Mouse (Mus musculus): ENCODE measurements at regions not wholly inside any gene's neighbourhood (a gene's known extent, or its start where the extent isn't known, plus 50 kb on each side); places are given as distances from the start of the nearest gene placed in this dataset.
A peak's percentile ranks its signal among the peaks of the same experiment; 100 is the strongest.

DNA sequence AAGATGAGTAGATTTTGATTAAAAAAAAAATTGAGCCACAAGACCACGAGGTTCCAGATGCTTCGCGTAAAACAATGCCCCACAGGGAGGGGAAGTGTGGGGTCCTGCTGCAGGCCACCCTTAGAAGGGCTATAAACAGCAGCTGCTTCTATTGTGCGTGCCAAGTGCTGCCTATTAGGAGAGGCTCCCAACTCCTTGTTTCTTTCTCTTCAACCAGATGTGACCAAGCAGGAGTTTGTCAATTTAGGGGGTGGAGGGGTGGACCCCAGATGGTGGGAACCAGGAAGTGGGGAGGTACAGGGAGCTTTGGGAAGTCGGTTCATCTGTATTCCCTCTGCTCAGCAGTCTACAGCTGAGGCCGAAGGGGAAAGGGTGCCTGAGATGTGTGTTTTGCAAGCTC lies 718.9 kb upstream of the Car8 start:
- no peak for DNase-seq (ENCODE audit: low spot score)

DNA sequence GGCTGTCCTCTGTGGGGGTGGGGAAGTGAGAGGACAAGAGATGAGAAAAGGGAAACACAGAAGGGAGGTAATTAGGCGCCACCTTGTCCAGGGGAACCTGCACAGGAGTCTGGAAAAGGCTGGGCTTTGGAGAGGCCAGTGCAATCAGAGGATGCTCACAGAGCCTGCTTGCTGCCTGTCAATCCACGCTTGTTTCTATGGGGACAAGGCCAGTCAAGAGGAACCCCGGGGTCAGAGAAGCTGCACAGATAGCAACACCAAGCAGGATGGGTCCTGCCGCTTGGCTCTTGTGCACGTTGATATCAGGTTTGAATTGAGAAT lies 718.1 kb upstream of the Car8 start:
- DNase-seq (ENCODE audit: low spot score) = no peak

DNA sequence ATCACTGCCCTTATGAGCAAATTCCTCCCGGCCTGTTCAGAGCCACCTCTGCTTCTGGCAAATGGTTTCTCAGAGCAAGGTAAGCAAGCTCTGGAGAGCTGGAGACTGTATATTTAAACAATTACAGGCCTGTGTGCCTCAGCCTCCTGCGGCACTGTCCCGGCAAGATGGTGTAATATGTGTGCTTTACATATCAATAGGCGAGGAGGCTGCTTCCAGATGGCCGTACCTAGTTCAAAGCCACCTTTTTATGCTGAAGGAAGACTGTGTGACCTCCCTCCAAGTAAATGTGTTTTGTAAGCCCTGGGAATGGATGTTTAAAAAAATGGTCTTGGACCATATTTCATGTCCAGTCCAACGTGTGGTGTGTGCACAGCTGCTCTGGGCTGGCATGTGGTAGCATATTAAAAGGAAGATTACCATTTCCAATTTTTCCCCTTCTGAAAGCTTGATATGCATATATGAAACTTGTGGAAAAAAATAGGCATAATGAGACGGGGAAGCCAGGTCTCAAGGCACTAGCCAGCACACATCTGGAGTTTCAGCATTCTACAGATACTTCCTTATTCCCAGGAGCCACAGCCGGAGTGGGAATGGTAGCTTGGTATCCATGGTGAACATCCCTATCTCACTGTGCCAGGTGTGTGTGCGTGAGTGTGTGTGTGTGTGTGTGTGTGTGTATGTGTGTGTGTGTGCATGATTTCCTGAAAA lies 717.6 kb upstream of the Car8 start:
- DNase-seq (ENCODE audit: low spot score) = no peak

DNA sequence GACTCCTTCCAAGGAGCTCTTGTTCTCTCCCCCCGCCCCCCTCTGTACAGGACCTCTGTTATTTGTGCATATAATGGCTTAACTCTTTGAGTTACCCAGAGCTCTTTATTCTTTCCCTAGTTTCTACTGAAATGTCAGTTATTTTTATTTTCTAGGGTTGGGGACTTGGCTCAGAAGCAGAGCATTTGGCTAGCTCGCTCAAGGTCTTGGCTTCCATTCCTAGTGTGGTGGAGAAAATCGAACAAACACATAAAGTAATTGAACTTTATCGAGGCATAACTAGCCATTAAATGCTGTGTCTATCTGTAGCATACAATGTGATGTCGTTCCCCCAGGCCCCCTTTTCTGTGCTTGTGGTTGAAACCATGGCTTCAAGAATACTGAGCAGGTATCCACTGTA lies 716.5 kb upstream of the Car8 start:
- DNase-seq (ENCODE audit: low spot score) = no peak

DNA sequence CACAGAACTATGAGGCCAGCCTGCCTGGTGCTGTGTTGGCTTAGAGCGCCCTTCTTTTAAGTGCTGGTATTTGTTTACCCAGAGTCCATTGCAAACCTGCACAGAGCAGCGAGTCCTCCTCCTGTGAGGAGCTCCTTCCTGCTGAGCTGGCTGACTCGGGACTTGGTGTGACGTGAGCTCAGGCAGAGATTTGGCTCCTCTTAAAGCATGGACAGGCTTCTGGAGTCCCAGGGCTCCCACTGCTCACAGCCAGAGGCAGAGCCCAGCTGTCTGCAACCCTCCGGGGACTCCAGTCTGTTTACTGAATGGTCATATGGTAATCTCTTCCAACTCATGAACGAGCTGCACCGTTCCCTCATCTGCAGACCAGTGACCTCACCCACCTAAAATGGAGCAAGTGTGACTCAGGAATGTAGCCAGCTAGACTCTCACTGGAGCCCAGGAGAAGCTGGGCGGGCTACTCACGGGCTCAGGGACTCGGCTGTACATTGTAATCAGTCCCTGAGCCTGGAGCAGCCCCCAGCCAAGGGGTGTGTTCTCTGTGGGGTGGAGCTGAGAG lies 715.6 kb upstream of the Car8 start:
- DNase-seq (ENCODE audit: low spot score) = no peak

DNA sequence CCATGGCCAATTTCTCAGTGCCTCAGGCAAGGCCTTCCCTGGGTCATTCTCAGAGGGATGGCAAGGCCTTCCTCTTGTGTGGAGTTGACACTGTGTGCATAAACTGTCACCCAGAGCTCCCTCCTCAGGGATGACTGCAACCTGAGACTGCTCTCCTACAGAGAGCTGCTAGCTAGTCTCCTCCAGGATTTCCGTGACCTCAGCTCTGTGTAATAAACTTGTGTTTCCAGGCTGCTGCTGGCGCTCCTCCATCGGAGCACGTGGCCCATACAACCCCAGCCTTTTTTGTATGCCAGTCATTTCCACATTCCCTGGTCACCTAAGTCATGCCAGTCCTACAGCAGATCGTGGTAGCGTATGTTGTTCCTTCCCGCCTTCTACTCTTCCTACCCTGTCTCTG lies 714.3 kb upstream of the Car8 start:
- no peak for DNase-seq (ENCODE audit: low spot score)

DNA sequence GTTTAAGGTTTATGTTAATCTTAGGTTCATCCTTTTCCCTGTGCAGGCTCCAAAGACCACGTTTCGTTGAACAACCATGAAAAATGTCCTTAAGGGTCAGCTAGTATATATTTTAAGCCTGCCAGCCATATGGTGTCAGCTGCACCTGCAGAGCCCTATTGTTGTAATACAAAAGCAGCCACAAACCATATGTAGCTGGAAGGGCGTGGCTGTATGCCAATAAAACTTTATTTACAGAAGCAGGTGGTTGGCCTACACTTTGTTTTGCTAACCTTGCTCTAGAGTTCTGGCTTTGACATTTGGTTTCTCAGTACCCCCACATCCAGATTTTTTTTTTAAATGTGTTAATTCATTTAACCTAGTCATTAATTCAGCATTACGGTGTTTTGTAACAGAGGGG lies 711.1 kb upstream of the Car8 start:
- no peak for DNase-seq (ENCODE audit: low spot score)

DNA sequence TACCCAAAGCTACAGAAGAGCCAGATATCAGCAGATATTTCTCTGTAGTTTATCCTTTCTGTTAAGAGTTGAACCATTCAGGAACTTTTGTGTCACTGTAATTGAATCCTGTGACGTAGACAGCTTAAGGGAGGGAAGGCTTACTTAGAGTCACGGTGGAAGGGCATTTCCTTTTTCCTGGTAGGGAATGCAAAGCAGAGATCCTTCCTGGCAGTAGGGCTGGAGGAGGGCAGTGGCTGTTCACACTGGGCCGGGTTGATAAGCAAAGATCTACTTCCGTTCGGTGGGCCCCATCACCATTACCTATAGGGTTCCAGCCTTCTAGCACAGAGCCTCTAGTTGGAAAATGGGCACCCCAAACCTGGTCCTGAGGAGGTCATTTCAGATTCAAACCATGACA lies 710.7 kb upstream of the Car8 start:
- no peak for DNase-seq (ENCODE audit: low spot score)

DNA sequence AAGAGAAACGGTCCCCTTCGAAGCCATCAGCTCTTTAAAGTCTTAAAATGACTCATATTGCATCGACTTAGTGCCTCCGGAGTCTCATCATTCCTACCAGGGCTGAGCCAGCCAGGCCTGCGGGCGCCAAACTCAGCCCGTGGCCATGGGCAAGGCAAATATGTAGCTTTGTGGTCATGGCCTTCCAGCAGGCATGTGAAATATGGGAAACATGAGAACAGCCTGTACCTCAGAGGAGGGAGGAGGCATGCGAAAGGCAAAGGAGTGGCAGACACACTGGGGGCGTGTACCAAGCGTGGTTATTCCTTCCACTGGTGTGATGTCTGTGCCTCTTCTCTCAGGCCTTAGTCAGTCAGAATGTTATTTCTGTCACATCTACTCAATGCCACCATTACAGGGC lies 706.3 kb upstream of the Car8 start:
- DNase-seq (ENCODE audit: low spot score) = no peak

DNA sequence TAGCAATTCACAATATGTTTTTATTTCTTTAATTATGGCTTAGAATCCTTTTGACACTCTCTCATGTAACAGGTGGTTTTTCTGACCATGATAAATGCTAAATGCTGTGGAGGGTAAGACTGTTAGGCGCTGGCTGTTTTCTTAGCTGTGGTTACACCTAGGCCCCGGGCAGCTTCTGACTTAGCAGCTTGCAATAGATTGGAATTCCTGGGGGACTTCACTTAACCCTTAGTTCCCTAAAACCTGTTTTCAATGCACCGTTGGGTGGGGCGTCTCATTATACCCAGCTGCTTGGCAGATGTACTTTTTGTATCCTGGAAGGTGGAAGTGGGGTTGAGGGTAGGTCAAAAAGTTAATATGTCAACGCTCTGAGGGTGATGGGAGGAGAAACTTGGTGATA lies 704.2 kb upstream of the Car8 start:
- DNase-seq (ENCODE audit: low spot score) = no peak

DNA sequence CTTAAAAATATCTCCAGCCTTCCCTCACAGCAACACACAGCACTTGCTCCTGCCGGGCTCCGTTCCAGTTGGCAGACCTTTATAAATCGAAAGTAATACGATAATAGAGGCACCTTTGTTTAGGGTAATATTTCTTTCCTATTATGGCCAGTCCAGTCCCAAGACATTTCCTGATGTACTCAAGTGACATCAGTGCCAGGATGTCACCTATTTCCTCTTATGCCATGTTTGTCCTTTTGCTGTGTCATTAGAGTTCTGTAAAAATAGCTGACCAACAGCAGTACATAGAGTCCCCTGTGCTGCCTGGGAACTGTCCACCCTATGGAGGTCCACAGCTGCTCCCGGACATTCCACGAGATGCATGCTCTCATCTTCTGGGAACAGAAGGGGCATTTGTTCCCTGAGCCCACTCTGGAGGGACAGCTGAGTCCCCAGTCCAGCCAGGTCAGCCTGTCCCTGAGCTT lies 700.1 kb upstream of the Car8 start:
- DNase-seq (ENCODE audit: low spot score) = no peak

DNA sequence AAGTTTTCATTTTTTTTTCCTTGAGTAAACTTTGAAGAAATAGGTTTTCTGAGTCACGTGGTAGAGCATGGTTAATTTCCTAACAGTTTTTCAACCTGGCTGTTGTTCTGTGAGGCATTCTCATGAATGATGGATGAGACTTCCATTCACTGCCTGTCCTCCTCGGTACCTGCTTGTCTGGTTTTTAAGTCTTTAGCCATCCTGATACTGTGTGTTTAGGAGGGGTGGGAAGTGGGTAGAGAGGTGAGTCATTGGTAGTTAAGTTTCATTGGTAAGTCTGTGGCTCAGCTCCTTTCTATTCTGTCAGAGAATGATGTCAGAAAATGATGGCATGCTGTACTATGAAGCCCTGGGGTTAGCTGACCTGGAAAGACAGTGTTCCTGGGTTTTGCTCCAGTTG lies 697.1 kb upstream of the Car8 start:
- DNase-seq (ENCODE audit: low spot score) = no peak

DNA sequence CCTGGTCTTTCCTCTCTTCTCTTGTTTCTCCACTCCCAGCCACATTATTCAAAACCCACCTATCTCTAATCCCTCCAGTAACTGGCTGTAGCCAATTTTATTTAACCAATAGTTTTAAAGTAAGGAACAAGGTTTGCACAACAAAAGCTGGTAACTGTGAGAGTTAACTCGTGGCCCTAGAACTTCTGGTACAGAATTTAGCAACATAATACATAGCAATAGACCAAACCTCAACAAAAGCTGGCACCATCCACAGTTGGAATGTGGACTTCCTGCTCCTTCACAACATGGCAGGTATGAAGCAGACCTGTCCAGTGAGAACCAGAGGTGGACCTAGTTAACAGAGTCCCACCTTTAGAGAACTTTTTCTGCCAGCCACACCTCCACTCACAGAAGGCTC lies 695.7 kb upstream of the Car8 start:
- no peak for DNase-seq (ENCODE audit: low spot score)

DNA sequence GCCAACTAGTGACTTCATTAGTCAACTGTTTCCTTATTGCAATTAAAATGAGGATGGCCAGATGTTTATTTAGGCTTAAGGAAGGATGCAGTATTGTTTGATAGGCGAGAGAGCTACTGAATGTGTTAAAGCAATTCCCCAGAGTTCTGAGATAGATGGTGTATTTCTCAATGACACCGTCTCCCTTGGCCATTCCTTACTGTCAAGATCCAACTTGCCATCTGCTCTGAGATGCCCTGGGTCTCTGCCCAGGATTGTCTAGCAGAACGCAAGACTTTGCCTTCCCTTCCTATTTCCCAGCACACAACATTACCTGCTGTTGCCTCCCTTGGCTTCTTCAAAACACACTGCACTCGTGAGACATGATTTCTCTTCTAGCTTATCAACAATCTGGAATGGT lies 690.5 kb upstream of the Car8 start:
- no peak for DNase-seq (ENCODE audit: low spot score)

DNA sequence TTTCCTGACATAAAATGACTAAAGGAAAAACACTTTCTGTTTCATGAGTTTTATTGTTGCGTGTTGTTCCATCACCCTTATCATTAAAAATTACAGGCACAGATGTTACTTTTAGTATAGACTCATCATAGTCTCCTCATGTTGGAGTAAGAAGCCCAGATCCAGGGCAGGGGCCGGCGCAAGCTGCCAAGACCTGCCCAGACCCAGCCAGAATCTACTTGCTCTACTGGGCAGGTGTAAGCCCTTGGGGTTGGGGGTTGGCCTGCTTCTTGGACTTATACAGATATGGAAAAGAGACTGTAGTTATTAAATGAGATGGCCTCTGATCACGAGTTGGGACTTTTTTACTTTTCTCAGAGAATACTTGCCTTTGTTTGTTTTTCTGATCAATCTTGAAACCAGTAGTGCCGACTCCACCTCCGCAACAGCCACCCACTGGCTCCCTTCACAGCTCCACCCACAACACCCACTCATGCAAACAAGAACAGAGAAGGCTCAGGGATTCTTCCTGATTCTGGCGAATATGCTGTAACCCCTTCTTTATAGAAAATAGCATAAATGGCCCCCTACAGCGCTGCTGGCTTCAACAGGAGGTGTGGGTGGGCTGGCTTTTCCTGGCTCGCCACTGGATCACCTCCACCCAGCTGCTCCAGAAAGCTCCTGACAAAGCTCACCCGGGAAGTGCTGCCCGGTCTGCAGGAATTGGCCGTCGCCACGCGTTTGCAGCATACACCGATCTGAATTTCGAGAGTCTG lies 689.9 kb upstream of the Car8 start:
- no peak for DNase-seq (ENCODE audit: low spot score)

DNA sequence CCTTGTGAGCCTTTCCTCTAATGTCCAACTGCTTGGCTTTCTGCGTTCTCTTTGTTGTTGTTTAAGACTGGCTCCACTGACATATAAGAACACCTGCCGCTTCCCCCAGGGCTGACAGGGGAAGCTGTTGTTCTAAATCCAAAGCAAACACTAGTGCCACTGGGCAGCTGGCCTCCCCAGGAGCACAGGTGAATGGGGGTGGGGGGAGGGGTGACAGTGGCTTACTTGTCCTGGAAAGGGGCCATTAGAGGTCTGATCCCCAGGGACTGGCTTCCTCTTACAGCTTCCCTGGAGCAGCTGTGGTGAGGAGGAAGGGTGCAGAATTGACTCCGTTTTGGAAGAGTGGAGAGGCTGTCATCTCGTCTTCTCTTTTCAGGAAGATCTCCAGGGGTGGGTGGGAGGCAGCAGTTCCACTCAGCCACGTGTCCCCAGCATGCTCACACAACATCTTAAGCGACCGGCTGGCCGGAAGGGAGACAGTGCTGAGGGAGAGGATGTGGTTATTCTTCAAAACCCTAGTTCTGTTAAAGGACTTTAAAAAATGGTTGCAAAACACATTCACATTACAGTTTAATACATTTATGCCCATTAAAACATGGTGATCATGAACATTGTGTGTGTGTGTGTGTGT lies 688.5 kb upstream of the Car8 start:
- peak; percentile 79 for DNase-seq (ENCODE audit: low spot score)

DNA sequence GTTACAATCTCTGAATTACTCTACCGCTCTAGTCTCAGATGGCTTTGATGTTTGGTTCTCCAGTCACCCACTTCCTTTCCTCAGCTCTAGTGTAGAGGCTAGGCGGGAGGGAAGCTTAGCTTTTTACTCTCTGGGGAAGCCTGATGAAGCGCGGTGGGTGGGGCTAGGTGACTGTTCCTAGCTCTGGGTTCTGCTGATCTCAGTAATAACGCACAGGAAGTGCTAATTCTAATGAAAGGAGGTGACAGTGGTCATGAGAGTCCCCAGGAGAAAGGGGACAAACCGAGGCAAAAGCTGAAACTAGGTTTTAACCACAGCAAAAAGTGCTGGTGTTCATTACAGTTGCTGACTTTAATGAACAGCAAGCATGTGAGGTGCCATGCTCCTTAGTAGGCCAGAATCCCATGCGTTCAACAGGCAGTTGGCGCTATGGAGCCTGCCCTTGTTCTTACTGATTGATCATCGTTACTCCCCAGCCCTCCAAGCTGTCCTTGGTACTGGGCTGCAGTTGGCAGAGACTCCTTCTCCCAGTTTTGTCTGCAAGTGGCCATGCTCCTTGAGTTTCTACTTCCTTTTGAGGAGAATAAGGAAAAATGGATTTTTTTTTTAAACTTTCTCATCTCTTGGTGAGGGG lies 687.9 kb upstream of the Car8 start:
- DNase-seq (ENCODE audit: low spot score) = peak; percentile 83

DNA sequence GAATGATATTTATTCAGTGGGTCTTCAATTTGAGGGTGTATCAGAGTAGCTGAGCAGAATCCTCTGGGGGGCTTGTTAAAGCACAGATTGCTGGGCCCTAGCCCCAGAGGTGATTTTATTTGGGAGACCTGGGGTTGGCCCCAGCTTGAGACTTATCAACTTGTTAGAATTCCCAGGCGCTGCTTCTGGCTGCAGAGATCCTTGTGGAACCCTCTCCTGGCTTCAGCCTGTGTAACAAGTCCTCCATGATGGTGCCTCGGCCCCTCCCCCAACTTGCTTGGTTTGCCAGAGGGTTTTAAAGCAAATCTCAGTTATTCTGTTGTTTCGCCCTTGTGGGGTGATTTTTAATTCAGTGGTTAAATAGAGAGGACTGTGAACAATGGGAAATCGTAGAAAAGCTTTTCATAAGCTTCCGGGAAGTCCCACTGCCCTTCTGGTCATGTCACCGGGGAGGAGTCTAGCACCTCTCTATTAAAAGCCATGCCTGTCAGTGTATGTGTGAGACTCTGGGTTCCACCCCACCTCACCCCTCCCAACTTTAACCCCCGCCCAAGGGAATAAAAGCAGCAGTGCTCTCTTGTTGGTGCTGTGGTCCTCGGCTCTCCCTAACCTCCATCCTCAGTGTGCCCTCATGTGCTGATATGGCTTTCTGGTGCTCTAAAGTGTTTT lies 684.0 kb upstream of the Car8 start:
- DNase-seq (ENCODE audit: low spot score) = no peak

DNA sequence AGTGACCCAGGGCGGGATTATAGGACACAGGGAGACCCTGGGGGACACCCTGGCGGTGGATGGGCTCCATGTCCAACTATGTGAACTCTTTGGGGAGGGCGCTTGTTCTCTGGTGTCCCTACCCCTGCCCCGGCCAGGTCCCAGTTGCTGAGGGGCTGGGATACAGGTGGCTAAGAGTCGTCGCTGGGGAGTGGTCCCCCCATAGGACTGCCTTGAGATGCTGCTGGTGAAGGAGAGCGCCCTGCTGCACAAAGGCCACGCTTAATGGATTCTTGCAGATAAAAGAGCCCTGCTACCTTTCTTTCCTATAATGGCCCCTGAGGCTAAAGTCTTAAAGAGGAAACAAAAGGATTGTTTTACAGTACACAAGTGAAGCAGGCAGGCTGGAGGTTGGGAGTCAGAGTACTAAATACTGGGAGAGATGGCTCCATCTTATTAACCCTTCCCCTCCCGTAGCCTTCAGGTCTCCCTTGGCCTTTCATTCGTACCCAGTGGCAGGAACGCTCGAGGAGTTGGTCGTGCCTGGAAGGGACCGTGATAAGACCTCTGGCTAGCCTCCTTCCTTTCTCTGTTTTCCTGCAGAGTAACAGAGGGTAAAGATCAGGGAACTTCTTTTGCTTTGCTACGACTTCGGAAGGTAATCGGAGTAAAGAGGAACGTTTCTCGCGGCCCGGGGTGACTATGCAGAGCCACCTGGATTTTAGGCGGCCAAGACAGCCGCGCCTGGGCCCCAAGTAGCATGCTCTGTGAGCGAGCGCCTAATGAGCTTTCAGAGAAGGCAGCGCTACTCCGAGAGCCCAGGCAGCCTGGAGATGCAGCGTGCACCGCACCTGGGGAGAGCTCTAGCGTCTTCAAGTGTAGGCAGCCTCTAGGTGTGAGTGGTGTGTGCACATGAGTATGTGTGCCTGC lies 682.9 kb upstream of the Car8 start:
- DNase-seq (ENCODE audit: low spot score) = peak; percentile 68

DNA sequence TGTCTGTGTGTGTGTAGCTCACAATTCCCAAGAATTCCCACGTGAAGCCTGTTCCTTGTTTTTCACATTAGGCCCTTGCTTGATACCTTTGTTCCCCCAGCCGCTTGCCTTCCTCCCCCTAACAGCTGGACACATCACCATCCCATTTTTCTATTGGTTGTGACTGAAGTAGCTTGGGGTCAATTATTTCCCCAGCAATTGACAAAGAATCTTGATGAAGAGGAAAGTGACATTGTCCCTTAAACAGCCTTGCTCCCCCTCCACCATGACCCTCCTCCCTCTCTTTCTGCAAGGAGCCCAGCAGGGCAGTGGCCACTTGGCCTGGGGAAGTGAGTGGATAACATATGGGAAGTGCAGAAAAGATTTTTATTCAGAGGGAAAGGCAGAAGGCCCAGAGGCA lies 681.5 kb upstream of the Car8 start:
- DNase-seq (ENCODE audit: low spot score) = no peak

All from thymus, postnatal 0 days (tissue).